Mouse (Mus musculus) hindbrain, embryonic 16.5 days (tissue): ENCODE measurements around the gene Ubxn1. TPM values are rescaled to one million over a fixed set of nuclear protein-coding genes. Genes with fewer than 3 reads are reported as not detected.
"Not testable (repeated sequence)": the region's sequence is repeated elsewhere in the genome, so short reads cannot be mapped to it uniquely, and the experiment has no call there.

Source experiments
- ATAC-seq: fragments of 200-750 bp; cut with Nextera tagmentation; 2 replicates; pipeline ENCODE4 v1.8.0; 2017; ENCODE audit warnings: moderate TSS enrichment, moderate library complexity
- H3K27ac ChIP-seq: fragments of 300-500 bp; sonication (generic); 2 replicates; pipeline ENCODE4 v1.5.1; 2014; ENCODE audit warnings: low read depth, mild to moderate bottlenecking, control low read depth, low read length, moderate library complexity
- H3K27me3 ChIP-seq: fragments of 300-500 bp; sonication (generic); replicated peaks from 2 replicates; pipeline ENCODE4 v1.6.1; 2014; ENCODE audit warnings: low read length; ENCODE audit not compliant: control insufficient read depth, insufficient read depth
- H3K36me3 ChIP-seq: fragments of 300-500 bp; sonication (generic); 2 replicates; pipeline ENCODE4 v1.6.1; 2014; ENCODE audit warnings: mild to moderate bottlenecking, low read length, moderate library complexity, mixed read lengths; ENCODE audit not compliant: control insufficient read depth, insufficient read depth
- H3K4me1 ChIP-seq: fragments of 300-500 bp; sonication (generic); 2 replicates; pipeline ENCODE4 v1.6.1; 2014; ENCODE audit warnings: low read depth, low read length; ENCODE audit not compliant: control insufficient read depth, insufficient read depth
- H3K4me2 ChIP-seq: fragments of 300-500 bp; sonication (generic); 2 replicates; pipeline ENCODE4 v1.6.1; 2014; ENCODE audit warnings: mild to moderate bottlenecking, low read length, control low read depth, moderate library complexity
- H3K4me3 ChIP-seq: fragments of 300-500 bp; sonication (generic); 2 replicates; pipeline ENCODE4 v1.5.1; 2014; ENCODE audit warnings: mild to moderate bottlenecking, low read length, control low read depth, moderate library complexity
- H3K9ac ChIP-seq: fragments of 300-500 bp; sonication (generic); 2 replicates; pipeline ENCODE4 v1.6.1; 2014; ENCODE audit warnings: low read depth, mild to moderate bottlenecking, control low read depth, low read length, moderate library complexity
- H3K9me3 ChIP-seq: fragments of 300-500 bp; sonication (generic); 2 replicates; pipeline ENCODE4 v1.6.1; 2014; ENCODE audit warnings: mild to moderate bottlenecking, low read length, moderate library complexity; ENCODE audit not compliant: control insufficient read depth
- WGBS: fragments of 180-500 bp; shearing (Covaris S2); extraction: QIAGEN DNeasy Blood & Tissue Kit; methylation state at CpG from one replicate; pipeline ENCODE4 v1.1.7; 2014; 5-methylcytosine and 5-hydroxymethylcytosine counted together
- polyA plus RNA-seq: library from polyadenylated mRNA; unstranded; fragments of >200 nt; fragmentation: Nextera tagmentation; extraction: Ambion mirVana; gene quantifications from 2 replicates; pipeline ENCODE4 v1.2.1, GENCODE M21; 2015

Ubxn1 gene
- polyA plus RNA-seq, 1 experiment from 2014 or later, result 151 TPM

DNA sequence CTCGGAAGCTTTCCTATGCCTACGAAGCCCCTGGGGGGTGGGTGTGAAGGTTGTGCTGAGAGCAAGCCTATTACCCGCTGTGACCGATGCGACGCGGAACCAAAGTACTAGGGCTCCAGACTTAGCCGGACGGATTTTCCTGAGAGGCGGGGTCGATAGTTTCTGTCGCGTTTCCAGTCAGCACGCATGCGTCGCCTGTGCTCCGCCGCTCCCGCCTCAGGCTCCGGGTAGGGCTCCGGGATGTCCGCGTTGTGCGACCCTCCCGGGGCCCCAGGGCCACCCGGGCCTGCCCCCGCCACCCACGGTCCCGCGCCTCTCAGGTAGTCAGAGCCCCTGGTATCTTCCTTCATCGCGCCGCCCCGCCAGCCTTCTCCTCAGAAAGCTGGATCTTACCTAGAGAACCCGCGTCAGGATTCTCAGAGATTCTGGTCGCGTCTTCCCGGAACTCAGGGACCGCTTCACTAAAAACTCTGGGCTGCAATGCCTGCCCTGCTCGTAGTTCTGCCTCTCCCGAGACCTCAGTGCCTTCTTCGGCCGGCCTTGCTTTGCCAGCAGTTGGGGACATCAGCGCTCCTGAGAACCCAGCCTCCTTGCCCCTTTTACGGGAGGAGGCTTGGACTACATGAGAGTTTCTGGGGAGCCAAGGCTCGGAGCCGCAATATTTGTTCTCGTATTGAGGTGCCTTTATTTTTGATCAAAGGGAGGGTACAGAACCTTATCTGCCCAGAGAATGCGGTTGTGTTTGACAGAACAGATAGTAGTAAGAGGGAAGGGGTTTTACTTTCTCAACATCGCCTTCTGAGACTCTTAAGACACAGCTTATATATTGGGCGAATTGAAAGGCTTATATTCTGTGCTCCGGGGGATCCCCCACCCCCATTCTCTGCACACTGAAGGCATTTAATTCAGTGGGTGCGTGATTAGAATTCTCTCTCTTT is 21.8 kb downstream of the Ubxn1 start, which contains the start of gene Ints5:
TSS of gene Ints5 (plus strand) at position 177 of the 938 bp plus-strand sequence.
- peak within 1 kb of the TSS; percentile 84 for H3K4me2 ChIP-seq
- H3K27me3 ChIP-seq, result no peaks in the 10 kb centered on the region
- peaks cover 23% of the 10 kb centered on the region for H3K4me1 ChIP-seq
- peak within 1 kb of the TSS; percentile 60 for H3K27ac ChIP-seq
- ATAC-seq, result peak; percentile 65
- H3K4me3 ChIP-seq, result peak within 1 kb of the TSS; percentile 54
- no peaks in the 10 kb centered on the region for H3K9me3 ChIP-seq
- H3K36me3 ChIP-seq, result peaks cover 13% of the 10 kb centered on the region
- WGBS, result 3% methylated on average over 50 of the region's 54 CpGs
- H3K9ac ChIP-seq, result peak within 1 kb of the TSS; percentile 70

GRCm38 (mm10) chr19:8895397-8895960 is 24.2 kb downstream of the Ubxn1 start:
- no peak overlapping the region for H3K4me3 ChIP-seq
- no peak overlapping the region for H3K9ac ChIP-seq
- H3K4me1 ChIP-seq, result peaks cover 25% of the 10 kb centered on the region
- no peak overlapping the region for H3K4me2 ChIP-seq
- no peak for ATAC-seq
- H3K27me3 ChIP-seq, result no peaks in the 10 kb centered on the region
- 91% methylated on average over 9 of the region's 9 CpGs for WGBS
- no peaks in the 10 kb centered on the region for H3K9me3 ChIP-seq
- no peak overlapping the region for H3K27ac ChIP-seq
- peaks cover 10% of the 10 kb centered on the region for H3K36me3 ChIP-seq

- not testable (repeated sequence) for H3K4me2 ChIP-seq, ATAC-seq, H3K36me3 ChIP-seq, H3K9ac ChIP-seq, H3K27ac ChIP-seq, H3K9me3 ChIP-seq, H3K27me3 ChIP-seq, H3K4me3 ChIP-seq
- 97% methylated on average over 5 of the region's 5 CpGs for WGBS
- peaks cover 25% of the 10 kb centered on the region for H3K4me1 ChIP-seq
Measured at GRCm38 (mm10) chr19:8896231-8896630, 24.9 kb downstream of the Ubxn1 start.

- ATAC-seq, result peak; percentile 50
- WGBS, result 17% methylated on average over 21 of the region's 21 CpGs
- peak overlapping the region; percentile 61 for H3K9ac ChIP-seq
- H3K27ac ChIP-seq, result peak overlapping the region; percentile 57
- not testable (repeated sequence) for H3K27me3 ChIP-seq, H3K9me3 ChIP-seq
- H3K4me3 ChIP-seq, result peak overlapping the region; percentile 70
- peak overlapping the region; percentile 64 for H3K4me2 ChIP-seq
- peaks cover 10% of the 10 kb centered on the region for H3K36me3 ChIP-seq
- H3K4me1 ChIP-seq, result peaks cover 25% of the 10 kb centered on the region
Measured at GRCm38 (mm10) chr19:8897211-8897864, 26.0 kb downstream of the Ubxn1 start.

DNA sequence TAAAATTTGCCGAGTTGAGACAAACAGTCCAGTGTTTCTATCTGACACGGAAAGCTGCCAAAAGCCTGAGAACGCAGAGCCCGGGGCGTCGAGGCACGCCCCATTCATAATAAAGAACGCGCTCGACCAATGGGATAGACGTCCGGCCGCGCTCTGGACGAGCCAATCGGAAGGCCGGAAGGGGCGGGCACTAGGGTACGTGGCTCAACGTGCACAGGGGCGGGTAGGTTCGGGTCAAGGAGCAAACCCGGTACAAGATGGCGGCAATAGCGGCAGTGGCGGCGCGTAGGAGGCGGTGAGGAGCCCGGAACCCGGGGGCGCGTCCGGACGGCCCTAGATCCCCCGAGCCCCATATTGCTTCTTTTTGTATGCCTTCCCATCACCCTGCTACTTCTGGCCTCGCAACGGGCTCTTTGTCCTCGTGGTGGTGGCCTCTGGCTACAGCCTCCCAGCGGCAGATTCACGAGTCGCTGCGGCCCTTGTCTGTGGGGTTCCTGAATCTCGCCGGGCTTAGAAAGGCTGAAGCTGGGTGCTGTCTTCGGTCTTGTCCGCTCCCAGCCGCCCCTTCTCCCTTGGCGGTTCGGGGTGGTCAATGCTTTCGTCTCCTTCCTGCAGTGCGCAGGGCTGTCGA is 26.7 kb downstream of the Ubxn1 start, which contains the start of gene Ganab:
TSS of gene Ganab (plus strand) at position 207 of the 631 bp plus-strand sequence.
- under 1% methylated on average over 52 of the region's 53 CpGs for WGBS
- Histone ChIP-seq H3K27ac (peak within 1 kb of the TSS; percentile 91), H3K4me1 (peaks cover 24% of the 10 kb centered on the region)

GRCm38 (mm10) chr19:8898576-8898975 is 27.3 kb downstream of the Ubxn1 start:
- H3K36me3 ChIP-seq, result peaks cover 12% of the 10 kb centered on the region
- peak overlapping the region; percentile 70 for H3K4me3 ChIP-seq
- peaks cover 21% of the 10 kb centered on the region for H3K4me1 ChIP-seq
- peak overlapping the region; percentile 93 for H3K9ac ChIP-seq
- H3K27me3 ChIP-seq, result no peaks in the 10 kb centered on the region
- ATAC-seq, result no peak
- no peaks in the 10 kb centered on the region for H3K9me3 ChIP-seq
- 14% methylated on average over 13 of the region's 13 CpGs for WGBS
- H3K4me2 ChIP-seq, result peak overlapping the region; percentile 74
- peak overlapping the region; percentile 91 for H3K27ac ChIP-seq

More for the DNA sequence above, 26.7 kb downstream of the Ubxn1 start, which contains the start of gene Ganab:
- ATAC-seq, result peak; percentile 99
- H3K9ac ChIP-seq, result peak within 1 kb of the TSS; percentile 93
- H3K36me3 ChIP-seq, result peaks cover 12% of the 10 kb centered on the region
- H3K4me2 ChIP-seq, result peak within 1 kb of the TSS; percentile 74
- H3K27me3 ChIP-seq, result no peaks in the 10 kb centered on the region
- H3K4me3 ChIP-seq, result peak within 1 kb of the TSS; percentile 70
- no peaks in the 10 kb centered on the region for H3K9me3 ChIP-seq

GRCm38 (mm10) chr19:8899079-8899478 is 27.8 kb downstream of the Ubxn1 start:
- Histone ChIP-seq H3K4me3 (peak overlapping the region; percentile 70), H3K27me3 (no peaks in the 10 kb centered on the region), H3K27ac (no peak overlapping the region), H3K9me3 (no peaks in the 10 kb centered on the region), H3K4me1 (peaks cover 17% of the 10 kb centered on the region), H3K4me2 (peak overlapping the region; percentile 74), H3K9ac (peak overlapping the region; percentile 93; the same call in 1 of the 2 replicates), H3K36me3 (peaks cover 12% of the 10 kb centered on the region)
- 56% methylated on average over 3 of the region's 3 CpGs for WGBS
- ATAC-seq, result no peak

DNA sequence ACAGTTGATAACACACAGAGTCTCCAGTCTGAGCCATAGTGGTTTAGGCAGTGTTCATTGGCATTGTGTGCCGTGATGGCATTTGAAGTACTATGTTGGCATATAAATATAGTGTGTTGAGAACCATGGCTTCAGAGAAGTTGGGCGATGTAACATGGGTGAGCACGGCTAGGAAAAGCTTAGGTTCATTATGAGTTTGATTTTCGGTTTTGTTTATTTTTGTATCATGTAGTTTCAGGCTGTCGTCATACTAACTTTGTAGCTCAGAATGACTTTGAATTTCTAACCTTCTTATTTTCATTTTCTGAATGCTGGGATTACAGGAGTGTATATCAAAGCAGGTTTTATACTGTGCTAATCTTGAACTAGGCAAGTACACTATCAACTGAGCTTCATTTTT is 32.1 kb downstream of the Ubxn1 start:
- ATAC-seq, result no peak
- Histone ChIP-seq H3K9me3 (no peaks in the 10 kb centered on the region), H3K9ac (no peak overlapping the region), H3K27me3 (no peaks in the 10 kb centered on the region), H3K4me3 (no peak overlapping the region), H3K4me1 (peaks cover 9% of the 10 kb centered on the region), H3K27ac (no peak overlapping the region), H3K36me3 (peaks cover 22% of the 10 kb centered on the region), H3K4me2 (no peak overlapping the region)
- 95% methylated on average over 5 of the region's 5 CpGs for WGBS
